Mouse (Mus musculus) forebrain, postnatal 0 days (tissue): ENCODE data around the gene Jmjd6. TPM values are rescaled to one million over a fixed set of nuclear protein-coding genes. Genes with fewer than 3 reads are reported as not detected.

ENCODE experiments used
- ATAC-seq: fragments of 200-750 bp; cut with Nextera tagmentation; 2 replicates; pipeline ENCODE4 v1.8.0; 2017; ENCODE audit warnings: mild to moderate bottlenecking, moderate library complexity
- DNase-seq: peaks from one replicate; pipeline ENCODE4 v3.0.0-alpha.2; 2015
- H3K27ac ChIP-seq: fragments of 300-500 bp; sonication (generic); 2 replicates; pipeline ENCODE4 v1.5.1; 2014; ENCODE audit warnings: low read depth, mild to moderate bottlenecking, antibody characterized with exemption, low read length, moderate library complexity, mixed read lengths
- H3K27me3 ChIP-seq: fragments of 300-500 bp; sonication (generic); 2 replicates; pipeline ENCODE4 v1.6.1; 2014; ENCODE audit warnings: mild to moderate bottlenecking, low read length, mixed read lengths; ENCODE audit not compliant: insufficient read depth
- H3K36me3 ChIP-seq: fragments of 300-500 bp; sonication (generic); 2 replicates; pipeline ENCODE4 v1.6.1; 2014; ENCODE audit warnings: mild to moderate bottlenecking, moderate library complexity; ENCODE audit not compliant: insufficient read depth
- H3K4me1 ChIP-seq: fragments of 300-500 bp; sonication (generic); 2 replicates; pipeline ENCODE4 v1.6.1; 2014; ENCODE audit warnings: antibody characterized with exemption; ENCODE audit not compliant: insufficient read depth
- H3K4me2 ChIP-seq: fragments of 300-500 bp; sonication (generic); 2 replicates; pipeline ENCODE4 v1.6.1; 2014; ENCODE audit warnings: low read depth, mild to moderate bottlenecking, moderate library complexity
- H3K4me3 ChIP-seq: fragments of 300-500 bp; sonication (generic); 2 replicates; pipeline ENCODE4 v1.5.1; 2014; ENCODE audit warnings: low read depth, low read length, mixed read lengths
- H3K9ac ChIP-seq: fragments of 300-500 bp; sonication (generic); 2 replicates; pipeline ENCODE4 v1.6.1; 2014; ENCODE audit warnings: mild to moderate bottlenecking
- H3K9me3 ChIP-seq: fragments of 300-500 bp; sonication (generic); 2 replicates; pipeline ENCODE4 v1.6.1; 2016; ENCODE audit warnings: low read length
- CTCF ChIP-seq: sonication (generic); IDR thresholded peaks from 2 replicates; pipeline ENCODE4 v1.5.1; 2016; ENCODE audit warnings: antibody characterized with exemption, control low read depth, low read depth
- WGBS: fragments of 180-500 bp; shearing (Covaris S2); extraction: QIAGEN DNeasy Blood & Tissue Kit; methylation state at CpG from one replicate; pipeline ENCODE4 v1.1.7; 2014; 5-methylcytosine and 5-hydroxymethylcytosine counted together
- polyA plus RNA-seq: library from polyadenylated mRNA; unstranded; fragments of >200 nt; fragmentation: Nextera tagmentation; extraction: Ambion mirVana; gene quantifications from 2 replicates; pipeline ENCODE4 v1.2.1, GENCODE M21; 2015
- total RNA-seq: library from RNA; depleted of rRNA; stranded (reverse); fragments of >200 nt; gene quantifications from 2 replicates; pipeline ENCODE4 v1.2.3, GENCODE M21; 2014; rRNA removed

The Jmjd6 gene
- total and polyA plus RNA-seq, 2 experiments from 2014 or later, result 41.4 to 48.1 TPM

DNA sequence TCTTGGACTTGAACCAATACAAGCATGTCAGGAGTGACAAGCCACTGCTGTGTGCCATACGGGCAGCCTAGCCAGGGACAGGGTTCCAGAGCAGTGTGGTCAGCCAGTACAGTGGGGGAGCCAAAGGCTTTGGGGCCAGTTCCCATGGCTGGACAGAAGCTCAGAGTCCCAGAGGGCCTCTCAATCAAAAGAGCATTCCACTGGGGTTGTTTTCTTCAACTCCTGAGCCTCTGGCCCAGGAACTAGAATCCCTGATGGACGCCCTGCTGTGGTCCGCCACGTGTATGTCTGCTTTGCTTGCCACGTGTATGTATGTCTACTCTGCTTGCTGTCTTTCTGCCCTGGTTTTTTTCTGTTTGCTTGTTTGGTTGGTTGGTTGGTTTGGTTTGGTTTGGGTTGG, 42.1 kb downstream of the Jmjd6 start:
- 65% methylated on average over 5 of the region's 5 CpGs for WGBS
- Histone ChIP-seq H3K27me3 (no peaks in the 10 kb centered on the region), H3K9me3 (no peaks in the 10 kb centered on the region), H3K27ac (no peak overlapping the region), H3K4me2 (no peak overlapping the region), H3K9ac (no peak overlapping the region), H3K4me3 (no peak overlapping the region), H3K36me3 (no peaks in the 10 kb centered on the region), H3K4me1 (no peaks in the 10 kb centered on the region)
- no peak for TF ChIP-seq CTCF
- no peak for ATAC-seq
- no peak for DNase-seq

DNA sequence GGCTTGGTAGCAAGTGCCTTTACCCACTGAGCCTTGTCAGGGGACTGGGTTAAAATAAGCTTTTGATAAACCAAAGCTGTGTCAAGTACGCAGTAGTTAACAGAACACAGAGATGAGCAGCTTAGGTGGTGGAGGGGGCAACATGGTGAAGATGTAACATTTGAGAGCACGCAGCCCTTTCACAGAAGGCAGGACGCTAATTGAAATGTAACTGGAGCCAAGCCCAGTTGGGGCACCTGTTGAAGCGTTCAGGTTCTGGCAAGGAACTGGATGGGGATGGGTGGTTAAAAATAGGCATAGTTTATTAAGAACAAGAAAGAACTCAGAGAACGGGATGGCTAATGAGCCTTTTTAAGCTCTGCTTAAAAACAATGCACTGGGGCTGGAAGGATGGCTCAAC, 43.9 kb downstream of the Jmjd6 start:
- ATAC-seq (no peak), DNase-seq (peak; percentile 47)
- Histone ChIP-seq H3K27me3 (no peaks in the 10 kb centered on the region), H3K9me3 (no peaks in the 10 kb centered on the region), H3K4me3 (no peak overlapping the region), H3K4me1 (no peaks in the 10 kb centered on the region), H3K9ac (no peak overlapping the region), H3K36me3 (no peaks in the 10 kb centered on the region), H3K4me2 (no peak overlapping the region), H3K27ac (no peak overlapping the region)
- WGBS, result 59% methylated on average over 5 of the region's 5 CpGs
- TF ChIP-seq CTCF, result no peak

Other genes starting within 250 kb of the Jmjd6 start
- gene Rhbdf2, start 216.4 kb downstream of the Jmjd6 start, total RNA-seq, result 1.6 and 1.9 TPM in 2 replicates
- gene Rhbdf2, start 216.4 kb downstream of the Jmjd6 start, polyA plus RNA-seq, result 0.75 and 0.97 TPM in 2 replicates
- 1.5 and 3.3 TPM in 2 replicates for gene Prcd, start 189.9 kb downstream of the Jmjd6 start, total RNA-seq
- gene Prcd, start 189.9 kb downstream of the Jmjd6 start, polyA plus RNA-seq, result 3.4 and 4.8 TPM in 2 replicates
- 20.7 and 22.7 TPM in 2 replicates for gene Cygb, start 189.1 kb downstream of the Jmjd6 start, total RNA-seq
- 24.9 and 27.6 TPM in 2 replicates for gene Cygb, start 189.1 kb downstream of the Jmjd6 start, polyA plus RNA-seq
- not detected in 2 replicates for gene St6galnac1, start 67.9 kb downstream of the Jmjd6 start, total RNA-seq
- gene St6galnac1, start 67.9 kb downstream of the Jmjd6 start, polyA plus RNA-seq, result not detected in 2 replicates
- gene Mxra7, start 15.4 kb downstream of the Jmjd6 start, total RNA-seq, result 9.8 TPM in 2 replicates
- 11.7 and 16.0 TPM in 2 replicates for gene Mxra7, start 15.4 kb downstream of the Jmjd6 start, polyA plus RNA-seq
- 40.3 and 55.4 TPM in 2 replicates for gene Mettl23, start 171 bp downstream of the Jmjd6 start, total RNA-seq
- 54.2 and 69.3 TPM in 2 replicates for gene Mettl23, start 171 bp downstream of the Jmjd6 start, polyA plus RNA-seq
- 29.9 and 38.2 TPM in 2 replicates for gene Mfsd11, start 9.0 kb upstream of the Jmjd6 start, total RNA-seq
- 46.8 and 52.4 TPM in 2 replicates for gene Mfsd11, start 9.0 kb upstream of the Jmjd6 start, polyA plus RNA-seq
- gene Srsf2, start 9.6 kb upstream of the Jmjd6 start, total RNA-seq, result 249 and 262 TPM in 2 replicates
- gene Srsf2, start 9.6 kb upstream of the Jmjd6 start, polyA plus RNA-seq, result 477 and 486 TPM in 2 replicates
- gene Mgat5b, start 75.4 kb upstream of the Jmjd6 start, total RNA-seq, result 88.5 and 95.4 TPM in 2 replicates
- gene Mgat5b, start 75.4 kb upstream of the Jmjd6 start, polyA plus RNA-seq, result 27.0 and 31.0 TPM in 2 replicates